Mouse (Mus musculus) frontal cortex, adult 2 months (tissue): ENCODE measurements around the gene Itfg2. TPM values are rescaled to one million over a fixed set of nuclear protein-coding genes. Genes with fewer than 3 reads are reported as not detected.

Source experiments
- DNase-seq, 2 experiments: peaks; one replicate each; pipeline ENCODE4 v3.0.0; 2022; ENCODE audit warnings: low spot score in 1 of 2; ENCODE audit errors: extremely low spot score in 1 of 2
- polyA plus RNA-seq: library from polyadenylated mRNA; depleted of rRNA; stranded (reverse); fragments of >200 nt; gene quantifications from 2 replicates; pipeline ENCODE4 v1.2.3, GENCODE M21; 2012

Gene Itfg2
- polyA plus RNA-seq, 1 experiment, result 27.4 TPM

DNA sequence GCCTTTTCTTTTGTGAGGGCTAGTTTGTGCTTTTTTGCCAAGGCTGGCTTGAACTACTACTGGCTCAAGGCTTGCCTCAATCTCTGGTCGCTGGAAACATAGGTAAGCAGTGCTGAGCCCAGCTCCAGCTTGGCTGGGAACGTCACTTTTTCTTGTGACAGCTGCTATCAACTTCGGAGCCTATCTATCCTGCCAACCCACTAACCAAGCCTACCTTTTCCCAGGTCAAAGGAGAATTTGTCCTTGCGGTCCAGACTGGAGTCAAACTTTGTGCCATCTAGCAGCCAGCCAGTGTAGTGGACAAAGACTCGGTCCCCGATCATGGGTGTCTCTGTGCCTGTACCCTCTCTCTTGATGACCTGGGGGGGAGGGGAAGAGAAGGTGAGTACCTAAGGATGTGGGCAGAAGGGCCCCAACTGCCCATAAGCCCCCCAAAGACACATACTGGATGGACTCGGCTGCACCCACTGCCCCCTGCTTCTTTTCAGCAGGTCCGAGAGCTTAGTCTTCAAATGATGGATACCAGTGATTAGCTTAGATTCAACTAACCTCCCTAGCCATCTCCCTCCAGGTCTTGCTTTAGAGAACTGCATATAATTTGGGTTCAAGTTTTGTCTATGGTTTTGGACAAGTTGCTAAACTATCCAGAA, 11.8 kb upstream of the Itfg2 start:
- no peak for DNase-seq

DNA sequence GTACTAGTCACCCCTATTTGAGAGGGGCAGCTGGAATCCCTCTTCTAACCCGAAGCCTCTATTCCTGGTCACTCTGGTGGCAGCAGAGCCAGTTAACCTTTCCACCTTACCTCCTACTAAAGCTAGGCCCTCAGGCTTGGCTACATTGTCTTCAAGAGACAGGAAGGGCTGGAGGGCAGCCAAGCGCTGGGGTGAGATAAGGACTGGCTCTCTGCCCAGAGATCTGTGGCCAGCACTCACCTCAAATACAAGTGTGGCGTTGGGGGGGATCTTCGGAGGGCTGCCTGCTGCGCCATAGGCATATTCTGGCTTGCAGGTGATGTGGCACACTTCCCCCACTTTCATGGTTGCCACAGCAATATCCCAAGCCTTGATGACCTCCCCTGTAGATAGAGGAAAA, 10.7 kb upstream of the Itfg2 start:
- no peak for DNase-seq

GRCm38 (mm10) chr6:128433566-128433965, 8.8 kb upstream of the Itfg2 start:
- DNase-seq, result no peak

- DNase-seq, result no peak
Measured at GRCm38 (mm10) chr6:128432356-128432915, 7.7 kb upstream of the Itfg2 start.

DNA sequence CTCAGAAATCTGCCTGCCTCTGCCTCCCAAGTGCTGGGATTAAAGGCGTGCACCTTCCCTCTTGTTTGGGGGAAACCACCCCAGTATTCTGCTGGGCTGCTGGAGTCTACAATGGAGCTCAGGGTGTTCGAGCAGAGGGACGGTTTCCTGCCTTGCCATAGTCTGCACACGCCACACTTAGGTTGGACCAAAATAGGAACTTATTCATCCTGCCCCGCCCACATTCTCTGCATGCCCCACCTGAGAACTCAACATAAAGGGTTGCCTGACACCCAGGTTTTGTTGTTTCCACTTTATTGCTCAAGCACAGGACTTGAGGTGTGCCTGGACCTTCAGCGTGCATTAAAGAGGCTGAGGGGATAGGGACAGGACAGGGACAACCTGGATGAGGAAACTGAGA, 5.1 kb upstream of the Itfg2 start:
- DNase-seq, result no peak

DNA sequence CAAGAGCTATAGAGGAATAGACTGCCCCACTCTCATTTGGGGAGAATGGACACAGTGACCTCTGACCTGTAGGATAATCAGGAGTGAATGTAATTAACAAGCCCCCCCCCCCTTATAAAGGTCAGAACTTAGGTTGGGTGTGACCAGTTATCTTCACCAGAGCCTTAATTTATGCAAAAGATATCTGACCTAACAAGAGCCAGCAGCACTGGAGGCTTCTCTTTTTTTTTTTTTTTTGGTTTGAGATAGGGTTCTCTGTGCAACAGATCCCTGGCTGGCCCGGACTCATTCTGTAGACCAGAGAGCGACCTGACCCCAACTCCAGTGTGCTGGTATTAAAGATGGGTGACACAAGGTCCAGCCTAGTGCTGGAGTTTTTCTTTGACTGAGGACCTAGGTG, 4.6 kb upstream of the Itfg2 start:
- no peak for DNase-seq

GRCm38 (mm10) chr6:128427571-128427970, 2.8 kb upstream of the Itfg2 start:
- DNase-seq, result no peak

DNA sequence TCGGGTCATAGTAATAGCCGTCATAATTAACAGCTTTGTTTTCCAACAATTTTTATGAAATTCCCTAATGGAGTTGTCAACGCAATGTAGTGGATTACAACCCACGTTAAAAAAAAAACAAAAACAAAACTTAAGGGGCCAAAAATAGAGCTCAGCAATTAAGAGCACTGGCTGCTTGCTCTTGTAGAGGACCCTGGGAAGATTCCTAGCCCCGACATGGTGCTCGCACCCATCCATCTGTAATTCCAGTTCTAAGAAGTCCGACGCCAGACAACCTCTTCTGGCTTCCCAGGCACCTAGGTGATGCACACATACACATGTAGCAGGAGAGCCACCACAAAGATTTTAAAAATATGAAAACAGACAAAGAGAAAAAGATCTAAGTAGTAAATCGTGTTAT, 315 bp upstream of the Itfg2 start:
- DNase-seq, result peak in 1 of 2 experiments; percentile 34

- DNase-seq, result no peak
Measured at GRCm38 (mm10) chr6:128423496-128424268, 1.0 kb downstream of the Itfg2 start.

DNA sequence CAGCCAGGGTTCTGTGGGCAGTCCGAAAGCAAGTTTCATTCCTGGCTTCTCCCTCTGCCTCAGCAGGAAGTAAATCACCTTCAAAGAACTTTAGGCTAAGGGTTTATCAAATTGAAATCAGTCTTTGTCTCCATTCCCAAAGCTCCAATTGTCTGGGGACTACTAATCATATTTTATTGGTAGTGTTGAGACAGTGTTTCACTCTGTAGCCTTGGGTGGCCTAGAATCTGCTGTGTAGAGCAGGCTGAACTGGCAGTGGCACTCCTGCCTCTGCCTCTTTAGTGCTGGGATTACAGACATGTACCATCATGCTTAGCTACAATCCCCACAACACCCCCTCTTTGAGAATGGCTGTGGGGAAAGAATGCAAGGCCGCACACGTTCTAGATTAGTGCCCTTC, 3.3 kb downstream of the Itfg2 start:
- no peak for DNase-seq

- DNase-seq, result peak in 1 of 2 experiments; percentile 73
Measured at GRCm38 (mm10) chr6:128421036-128421435, 3.7 kb downstream of the Itfg2 start.

GRCm38 (mm10) chr6:128418076-128418475, 6.7 kb downstream of the Itfg2 start:
- DNase-seq, result no peak

DNA sequence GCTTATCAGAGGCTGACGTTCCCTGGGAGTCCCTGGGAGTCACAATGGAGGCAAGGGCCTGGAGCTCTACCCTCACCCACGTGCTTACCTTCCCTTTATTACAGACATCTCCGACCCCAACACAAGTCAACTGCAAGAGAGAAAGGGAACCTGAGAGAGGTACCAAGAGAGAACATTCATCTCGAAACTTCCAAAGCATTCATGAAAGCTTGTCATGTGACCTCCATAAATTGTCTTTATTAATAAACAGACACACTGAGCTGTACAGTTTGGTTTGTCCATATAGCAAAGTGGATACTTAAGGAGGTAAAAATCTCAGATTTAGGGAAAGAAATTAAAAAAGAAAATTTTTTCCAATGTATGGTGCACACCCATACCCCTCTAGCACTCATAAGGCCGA, 8.6 kb downstream of the Itfg2 start:
- DNase-seq, result no peak

DNA sequence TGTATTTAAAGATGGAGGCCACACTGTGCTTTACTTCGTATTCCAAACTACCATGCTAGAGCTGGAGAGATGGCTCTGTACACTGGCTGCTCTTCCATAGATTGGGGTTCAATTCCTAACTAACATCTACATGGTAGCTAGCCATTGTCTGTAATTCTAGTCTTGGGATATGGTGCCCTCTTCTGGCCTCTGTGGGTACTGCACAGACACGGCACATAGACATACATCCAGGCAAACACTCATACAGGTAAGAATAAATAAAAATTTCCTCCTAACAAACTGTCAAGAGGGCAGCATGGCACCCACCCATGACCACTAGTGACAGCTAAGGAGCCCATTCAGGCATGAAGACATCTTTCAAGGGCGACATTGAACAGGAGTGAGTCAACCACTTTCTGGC, 13.6 kb downstream of the Itfg2 start:
- DNase-seq, result peak; percentile 74 to 96

DNA sequence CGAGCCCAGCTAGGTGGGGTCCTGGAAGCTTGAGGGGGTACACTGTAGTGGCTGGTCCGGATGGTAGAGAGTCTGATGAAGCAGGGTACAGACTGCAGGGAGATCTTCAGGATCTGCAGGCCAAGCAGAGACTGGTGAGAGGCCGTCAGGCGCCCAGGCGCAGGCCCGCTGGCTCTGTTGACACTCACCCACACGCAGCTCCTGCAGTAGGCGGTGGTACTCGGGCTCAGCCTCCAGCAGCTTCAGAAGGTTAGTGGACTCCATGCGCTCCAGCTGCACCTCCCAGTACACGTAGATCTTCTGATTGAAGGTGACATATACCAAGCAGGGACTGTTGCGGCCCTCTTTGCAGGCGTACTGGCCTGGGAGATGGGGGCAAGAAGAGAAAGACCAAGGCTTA, 14.4 kb downstream of the Itfg2 start:
- DNase-seq, result peak in 1 of 2 experiments; percentile 33

- no peak for DNase-seq
Measured at GRCm38 (mm10) chr6:128408544-128409125, 16.1 kb downstream of the Itfg2 start.

GRCm38 (mm10) chr6:128404708-128405107, 20.0 kb downstream of the Itfg2 start:
- no peak for DNase-seq

DNA sequence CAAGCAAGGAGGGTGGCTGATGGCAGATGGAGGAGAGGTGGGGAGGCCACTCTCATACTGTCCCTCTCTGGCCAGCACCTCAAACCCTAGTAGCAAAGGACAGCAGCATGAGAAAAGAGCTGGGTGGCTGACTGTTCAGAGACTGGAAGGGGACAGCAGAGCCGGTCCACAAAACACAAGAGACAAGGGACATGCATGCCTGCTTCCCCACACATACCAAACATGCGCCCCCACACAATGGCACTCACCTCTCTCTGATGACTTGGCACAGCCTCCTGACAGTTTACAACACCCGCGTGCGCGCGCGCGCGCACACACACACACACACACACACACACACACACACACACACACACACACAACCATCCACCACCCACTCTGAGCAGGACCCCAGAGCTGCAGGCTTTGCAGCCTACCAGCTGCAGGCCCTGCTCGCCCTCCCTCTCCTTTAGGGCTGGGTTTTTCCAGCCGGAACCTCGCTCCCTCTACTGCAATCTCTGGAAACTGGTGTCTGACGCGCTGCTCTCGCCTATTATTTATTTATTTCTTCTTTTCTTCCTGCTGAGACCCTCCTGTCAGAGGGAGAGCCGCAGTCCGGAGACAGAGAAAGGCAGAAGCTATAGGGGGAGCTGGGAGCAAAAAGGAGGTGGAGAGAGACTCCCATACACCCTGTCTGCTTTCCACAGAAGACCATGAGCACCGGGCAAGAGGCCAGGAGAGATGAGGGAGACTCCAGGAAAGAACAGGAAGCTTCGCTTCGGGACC, 25.1 kb downstream of the Itfg2 start:
- DNase-seq, result peak in 1 of 2 experiments; percentile 49

DNA sequence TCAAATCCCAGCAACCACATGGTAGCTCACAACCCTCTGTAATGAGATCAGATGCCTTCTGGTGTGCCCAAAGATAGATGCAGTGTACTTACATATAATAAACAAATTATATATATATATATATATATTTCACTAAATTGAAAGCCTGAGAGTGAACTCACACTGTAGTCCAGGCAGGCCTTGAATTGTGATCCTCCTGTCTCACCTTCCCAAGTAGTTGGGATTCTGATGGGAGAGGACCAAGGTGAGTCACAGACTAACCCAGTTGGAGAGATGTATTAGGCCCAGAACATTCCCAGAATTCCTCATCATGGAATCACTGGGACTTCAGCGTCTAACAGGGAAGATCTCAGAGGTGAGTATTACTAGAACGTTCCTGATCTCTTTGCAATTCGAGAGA, 25.7 kb downstream of the Itfg2 start, which contains the start of gene Nrip2:
Gene Nrip2 (plus strand): TSS at position 301 of the 400 bp plus-strand sequence.
- no peak for DNase-seq

DNA sequence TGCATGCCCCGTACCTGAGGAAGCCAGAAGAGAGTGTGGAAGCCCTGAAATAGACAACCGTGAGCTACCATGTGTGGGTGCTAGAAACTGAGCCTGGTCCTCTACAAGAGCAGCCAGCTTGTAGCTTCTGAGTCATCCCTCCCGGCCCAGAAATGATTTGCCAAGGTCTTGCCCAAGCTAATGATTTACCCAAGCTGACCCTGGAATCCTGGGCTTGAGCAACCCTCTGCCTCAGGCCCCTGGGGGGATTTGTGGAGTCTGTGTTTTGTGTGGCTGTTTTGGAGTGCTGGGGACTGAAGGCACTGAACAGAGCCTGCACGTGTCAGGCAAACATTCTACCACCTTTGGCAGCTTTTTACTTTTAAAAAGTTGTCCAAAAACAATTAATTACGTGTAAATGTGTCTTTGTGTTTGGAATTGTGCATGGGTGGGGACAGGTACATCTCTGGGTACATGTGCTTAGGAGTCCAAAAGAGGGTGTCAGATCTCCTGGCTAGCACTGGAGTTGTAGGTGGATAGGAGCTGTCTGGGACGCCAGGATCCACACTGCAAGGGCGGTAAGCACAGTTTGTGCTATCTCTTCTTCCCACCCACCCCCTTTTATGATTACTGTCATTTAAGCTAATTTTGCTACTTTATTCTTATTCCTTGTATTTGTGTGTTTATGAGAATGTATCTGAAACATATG, 27.0 kb downstream of the Itfg2 start:
- no peak for DNase-seq
